Mouse (Mus musculus) cerebellum, adult 8-10 months (tissue): ENCODE results near the gene Dexi.

ENCODE experiments used
- DNase-seq: peaks from one replicate; pipeline ENCODE4 v3.0.0; 2022

Dexi gene

DNA sequence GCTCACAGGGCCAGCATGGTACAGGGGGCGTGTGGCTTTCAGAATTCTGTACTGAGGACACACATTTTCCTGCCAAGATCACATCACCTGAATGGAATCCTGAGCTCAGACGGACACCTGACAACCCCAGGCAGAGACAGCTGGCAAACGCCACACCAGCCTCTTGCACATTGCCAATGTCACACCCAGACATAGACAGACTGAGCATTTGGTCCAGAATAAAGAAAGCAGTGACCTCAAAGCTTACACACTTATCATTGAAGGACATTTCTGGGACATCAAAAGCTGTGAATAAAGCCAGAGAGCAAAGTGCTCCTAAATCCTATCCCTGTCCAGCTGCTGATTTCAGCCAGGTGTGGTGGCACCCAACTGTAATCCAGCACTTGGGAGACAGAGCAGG is 5.9 kb downstream of the Dexi start:
- DNase-seq: no peak

DNA sequence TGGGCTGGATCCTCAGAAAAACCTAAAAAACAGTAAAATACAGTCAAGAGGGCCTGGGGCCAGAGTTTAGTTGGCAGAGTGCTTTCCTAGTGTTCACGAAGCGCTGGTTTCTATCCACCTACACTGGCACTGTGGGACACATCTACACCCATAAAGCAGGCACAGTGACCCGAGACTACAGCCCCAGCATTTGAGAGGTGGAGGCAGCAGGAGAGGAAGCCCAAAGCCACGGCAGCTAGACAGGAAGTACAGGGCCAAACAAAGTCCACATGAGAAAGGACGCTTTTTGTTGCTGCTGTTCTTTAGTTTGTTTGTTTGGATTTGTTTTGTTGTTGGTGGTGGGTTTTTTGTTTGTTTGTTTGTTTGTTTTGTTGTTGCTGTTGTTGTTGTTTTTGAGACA is 6.5 kb downstream of the Dexi start:
- DNase-seq: no peak

DNA sequence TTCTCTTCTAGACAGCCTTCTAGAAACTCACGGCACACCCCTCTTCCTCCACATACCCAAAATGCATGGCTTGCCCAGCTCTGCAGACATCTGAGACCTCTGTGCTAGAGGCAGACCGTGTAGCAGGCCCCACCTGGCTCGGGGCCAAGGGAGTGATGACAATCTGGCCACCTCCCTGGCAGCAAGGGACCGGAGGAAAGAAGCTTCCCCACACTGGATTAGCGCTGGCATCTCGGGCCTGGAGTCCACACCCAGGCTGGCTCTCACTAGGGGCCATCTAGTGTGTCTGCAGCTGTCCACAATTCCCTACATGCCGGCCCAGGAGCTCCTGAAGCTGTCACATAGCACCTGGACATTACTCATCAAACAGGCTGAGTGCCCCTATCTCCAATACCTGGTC is 8.3 kb downstream of the Dexi start:
- peak; percentile 52 for DNase-seq

DNA sequence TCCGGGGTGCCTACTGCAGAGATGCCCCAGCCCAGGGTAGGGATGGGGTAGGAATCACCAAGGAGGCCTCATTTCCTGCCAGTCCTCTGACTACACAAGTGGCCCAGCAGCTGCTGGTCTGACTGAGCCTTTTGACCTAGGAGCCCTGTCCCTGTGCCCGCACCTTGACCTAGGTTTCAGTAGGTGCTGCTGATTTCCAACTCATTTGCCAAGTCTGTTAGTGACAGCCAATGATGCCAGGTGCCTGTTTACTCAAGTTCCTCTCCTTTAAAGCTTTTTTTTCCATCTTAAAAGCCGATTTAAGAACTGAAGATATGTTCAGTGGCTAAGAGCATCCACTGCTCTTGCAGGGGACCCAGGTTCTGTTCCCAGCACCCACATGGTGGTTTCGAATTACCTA is 9.1 kb downstream of the Dexi start:
- no peak for DNase-seq

DNA sequence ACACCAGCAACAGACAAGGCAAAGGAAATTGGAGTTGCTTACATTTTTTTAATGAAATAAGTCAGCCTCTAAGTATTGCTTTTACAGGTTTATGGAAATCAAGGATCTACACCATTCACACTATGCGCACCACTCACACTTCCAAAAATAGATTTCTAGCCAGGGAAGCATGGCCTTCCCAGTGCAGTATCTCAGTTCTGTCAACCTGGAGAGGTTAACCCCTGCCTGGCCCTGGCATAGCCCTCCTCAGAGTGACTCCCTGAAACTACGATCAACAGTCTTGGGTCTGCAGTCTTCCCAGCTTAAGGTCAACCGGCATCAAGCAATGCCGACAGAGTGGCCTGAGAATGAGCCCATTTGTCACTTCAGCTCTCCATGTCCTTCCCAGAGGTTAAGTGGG is 12.7 kb downstream of the Dexi start:
- no peak for DNase-seq

DNA sequence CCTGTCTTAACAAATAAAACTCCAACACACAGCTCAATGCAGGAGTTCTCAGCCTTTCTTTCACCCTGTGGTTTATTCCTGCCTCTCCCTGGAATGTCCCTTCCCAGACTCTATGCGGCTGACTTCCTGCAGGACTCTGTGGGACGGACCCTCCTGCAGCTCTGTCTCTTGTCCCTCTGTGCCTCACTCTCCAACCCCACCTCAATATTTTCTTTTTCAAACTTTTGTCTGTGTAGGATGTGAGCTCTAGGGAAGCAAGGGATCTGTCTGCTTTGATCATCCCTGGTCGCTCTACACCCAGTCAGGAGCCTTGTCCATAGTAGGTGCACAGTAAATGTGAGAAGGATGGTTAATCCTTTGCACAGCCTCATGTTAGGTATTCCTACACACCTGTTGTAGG is 14.5 kb downstream of the Dexi start:
- DNase-seq: no peak

DNA sequence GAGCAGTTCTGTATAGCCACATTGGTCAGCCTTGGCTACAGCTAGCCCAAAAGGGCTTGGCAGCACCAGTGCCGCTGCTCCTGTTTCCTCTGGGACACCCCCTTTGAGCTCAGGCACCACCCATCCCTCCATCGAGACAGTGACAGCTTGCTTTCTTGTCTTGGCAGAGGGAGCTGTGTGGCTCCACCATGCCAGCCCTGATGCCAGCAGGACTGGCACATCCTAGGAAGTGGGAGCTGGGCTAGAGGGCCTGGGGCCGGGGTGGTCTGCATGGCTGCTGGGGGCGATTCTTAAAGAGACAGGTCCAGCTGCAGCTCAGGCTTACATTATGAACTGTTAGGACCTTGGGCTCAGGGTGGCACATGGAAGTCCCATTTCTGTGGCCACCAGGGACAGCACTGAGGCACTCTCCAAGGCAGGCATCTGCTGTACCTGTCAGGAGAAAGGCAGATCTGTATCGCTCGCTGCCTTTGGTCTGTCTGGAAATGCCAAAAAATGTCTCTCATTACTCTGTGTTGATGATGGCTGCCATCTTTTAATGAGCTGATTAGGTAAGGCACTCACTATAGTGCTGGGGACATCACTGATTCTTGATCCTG is 15.7 kb downstream of the Dexi start:
- no peak for DNase-seq

DNA sequence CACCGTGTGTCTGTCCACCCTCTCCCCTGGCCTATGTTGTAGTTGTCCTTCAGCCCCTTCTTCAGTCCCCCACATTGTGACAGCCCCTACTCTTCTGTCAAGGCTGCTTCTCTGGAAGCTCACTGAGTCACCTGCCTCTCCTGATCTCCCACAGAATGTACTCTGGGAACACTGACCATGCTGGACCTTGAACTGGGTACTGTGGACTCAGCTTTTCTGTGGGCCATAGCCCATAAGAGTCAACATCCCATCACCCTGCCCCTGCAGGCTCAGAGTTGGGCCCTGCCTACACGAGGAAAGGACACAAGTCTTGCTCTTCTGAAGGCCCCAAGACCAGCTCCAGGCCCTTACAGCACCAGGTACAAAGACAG is 17.3 kb downstream of the Dexi start:
- no peak for DNase-seq

DNA sequence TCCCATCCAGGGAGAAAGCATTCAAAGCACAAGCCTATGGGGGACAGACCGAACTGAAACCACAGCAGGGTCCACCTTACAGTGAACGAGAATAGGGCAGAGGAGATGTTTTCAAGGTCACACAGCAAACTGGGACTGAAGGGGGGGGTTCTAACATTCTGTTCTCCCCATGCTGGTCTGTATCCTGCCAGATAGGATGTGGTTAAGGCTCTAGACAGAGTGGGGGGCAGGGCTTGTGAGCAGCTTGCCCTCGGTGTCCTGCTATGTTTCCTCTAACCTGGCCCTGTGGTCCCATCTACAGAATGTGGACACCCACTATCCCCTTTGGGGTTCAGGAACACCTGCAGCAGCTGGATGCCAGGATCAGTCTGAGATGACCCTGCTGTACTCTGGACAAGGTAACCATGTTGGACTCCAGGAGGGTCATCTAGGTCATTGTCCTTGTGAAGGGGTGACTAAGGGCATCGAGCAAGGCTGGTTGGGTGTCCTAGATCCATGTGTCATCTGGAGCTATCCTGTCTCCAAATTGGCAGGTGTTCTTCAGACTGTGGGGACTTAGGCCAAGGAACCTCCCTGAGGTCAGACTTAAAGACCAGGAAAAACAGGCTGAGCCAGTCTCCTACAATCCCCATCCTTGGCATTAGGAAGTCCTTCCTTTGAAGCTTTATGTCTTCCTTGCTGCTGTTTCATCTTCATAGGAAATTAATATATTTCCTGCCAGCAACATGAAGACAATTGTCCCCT is 17.8 kb downstream of the Dexi start:
- DNase-seq: no peak

DNA sequence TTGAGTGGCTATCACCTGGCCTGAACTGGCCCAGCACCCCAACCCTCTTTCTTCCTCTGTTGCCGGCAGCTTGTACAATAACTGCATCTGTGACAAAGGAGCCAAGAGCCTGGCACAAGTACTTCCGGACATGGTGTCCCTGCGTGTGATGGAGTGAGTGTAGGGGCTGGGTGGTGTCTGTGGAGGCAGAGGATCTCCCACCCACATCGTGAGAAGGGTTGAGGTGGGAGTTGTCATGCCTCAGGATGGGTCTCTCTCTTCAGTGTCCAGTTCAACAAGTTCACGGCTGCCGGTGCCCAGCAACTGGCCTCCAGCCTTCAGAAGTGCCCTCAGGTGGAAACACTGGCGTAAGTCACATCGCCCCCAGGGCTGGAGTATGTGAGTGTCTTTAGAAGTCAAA is 19.2 kb downstream of the Dexi start:
- DNase-seq: no peak

DNA sequence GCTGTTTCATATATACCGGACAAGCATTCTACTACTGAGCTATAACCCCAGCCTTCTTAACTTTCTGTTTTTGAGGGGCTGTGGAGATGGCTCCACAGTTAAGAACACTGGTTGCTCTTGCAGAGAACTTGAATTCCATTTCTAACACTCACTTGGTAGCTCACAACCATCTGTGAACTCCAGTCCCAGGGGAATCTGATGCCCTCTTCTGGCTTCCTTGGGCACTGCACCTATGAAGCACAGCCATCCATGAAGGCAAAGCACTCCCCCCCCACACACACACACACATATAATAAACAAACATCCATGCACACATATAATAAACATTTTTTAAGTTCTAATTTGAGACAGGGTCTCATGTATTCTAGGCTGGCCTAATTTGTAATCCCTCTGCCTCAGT is 20.0 kb downstream of the Dexi start:
- peak; percentile 61 for DNase-seq

DNA sequence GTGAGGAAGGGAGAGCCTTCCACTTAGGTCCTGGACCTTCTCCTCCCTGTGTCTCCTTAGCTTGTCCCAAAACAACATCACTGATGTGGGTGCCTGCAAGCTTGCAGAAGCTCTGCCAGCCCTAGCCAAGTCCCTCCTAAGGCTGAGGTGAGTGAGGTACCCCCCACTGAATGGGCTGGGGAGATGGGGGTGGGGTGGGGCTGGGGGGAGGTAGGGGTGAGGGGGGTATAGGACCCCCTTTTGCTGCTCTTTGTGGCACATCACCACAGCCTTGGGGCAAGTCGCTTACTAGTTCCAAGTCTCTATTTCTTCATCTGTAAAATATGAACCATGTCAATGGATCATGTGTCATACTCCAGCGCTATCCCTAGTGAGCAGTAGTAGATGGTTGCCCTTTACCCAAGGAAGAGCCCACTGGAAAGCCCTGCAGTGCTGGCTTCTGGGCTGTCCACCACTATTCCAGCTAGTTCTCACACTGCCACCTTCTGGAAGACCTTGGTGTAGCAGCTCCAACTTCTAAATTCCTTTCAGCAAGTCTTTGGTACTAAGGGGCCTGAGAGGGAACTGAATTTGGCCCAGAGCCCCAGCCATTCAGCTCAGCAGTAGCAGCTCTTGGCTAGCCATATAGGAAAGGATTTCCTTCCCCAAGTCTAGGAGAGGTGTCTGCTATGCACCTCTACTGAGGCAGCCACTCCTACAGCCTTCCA is 21.8 kb downstream of the Dexi start:
- peak; percentile 81 for DNase-seq

DNA sequence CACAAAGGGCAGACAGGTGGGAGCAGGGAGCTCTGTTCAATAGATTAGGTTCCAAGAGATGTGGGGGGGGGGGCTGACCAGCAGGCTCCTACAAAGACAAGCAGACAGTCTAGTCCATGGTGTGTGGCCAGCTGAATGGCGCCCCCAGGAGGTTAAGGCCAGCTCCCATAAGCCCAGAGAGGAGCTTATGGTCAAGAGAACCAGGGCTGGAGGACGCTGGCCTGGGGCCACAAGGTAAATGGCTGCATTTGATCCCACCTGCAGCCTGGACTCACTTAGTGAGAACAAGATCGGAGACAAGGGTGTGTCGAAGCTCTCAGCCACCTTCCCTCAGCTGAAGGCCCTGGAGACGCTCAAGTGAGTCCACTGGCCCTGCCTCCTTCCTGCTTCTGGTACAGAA is 24.8 kb downstream of the Dexi start:
- DNase-seq: no peak

DNA sequence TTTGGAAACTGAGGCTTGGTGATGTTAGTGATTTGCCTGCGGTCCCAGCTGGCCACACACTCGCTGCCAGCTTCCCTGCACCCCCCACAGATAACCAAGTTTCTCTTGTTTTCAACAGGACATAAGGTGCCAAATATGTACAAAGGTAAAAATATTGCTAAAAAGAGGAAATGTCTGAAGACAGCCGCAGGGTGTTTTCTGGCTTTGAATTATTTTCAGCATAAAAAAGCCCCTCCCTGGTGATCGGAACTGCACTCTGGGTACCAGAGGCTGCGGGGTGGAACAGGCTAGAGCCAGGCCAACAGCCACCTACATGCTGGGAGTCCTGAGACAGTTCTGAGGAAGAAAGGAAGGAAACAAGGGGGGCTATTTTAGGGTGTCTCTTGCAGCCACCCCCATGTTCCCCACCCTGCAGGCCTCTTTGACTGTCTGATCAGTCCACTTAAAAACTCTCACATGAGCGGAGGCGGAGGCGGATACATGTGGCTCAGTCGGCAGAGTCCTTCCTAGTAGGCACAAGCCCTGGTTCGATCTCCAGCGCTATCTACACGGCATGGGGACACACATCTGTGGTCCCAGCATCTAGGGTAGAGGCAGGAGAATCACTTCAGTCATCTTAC is 26.8 kb downstream of the Dexi start:
- DNase-seq: no peak

DNA sequence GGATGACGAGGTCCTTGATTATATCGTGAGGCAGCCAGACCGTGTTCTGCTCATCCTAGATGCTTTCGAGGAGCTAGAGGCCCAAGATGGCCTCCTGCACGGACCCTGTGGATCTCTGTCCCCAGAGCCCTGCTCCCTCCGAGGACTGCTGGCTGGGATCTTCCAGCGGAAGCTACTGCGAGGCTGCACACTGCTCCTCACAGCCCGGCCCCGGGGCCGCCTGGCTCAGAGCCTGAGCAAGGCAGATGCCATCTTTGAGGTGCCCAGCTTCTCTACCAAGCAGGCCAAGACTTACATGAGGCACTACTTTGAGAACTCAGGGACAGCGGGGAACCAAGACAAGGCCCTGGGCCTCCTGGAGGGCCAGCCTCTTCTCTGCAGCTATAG is 31.7 kb downstream of the Dexi start:
- DNase-seq: no peak

DNA sequence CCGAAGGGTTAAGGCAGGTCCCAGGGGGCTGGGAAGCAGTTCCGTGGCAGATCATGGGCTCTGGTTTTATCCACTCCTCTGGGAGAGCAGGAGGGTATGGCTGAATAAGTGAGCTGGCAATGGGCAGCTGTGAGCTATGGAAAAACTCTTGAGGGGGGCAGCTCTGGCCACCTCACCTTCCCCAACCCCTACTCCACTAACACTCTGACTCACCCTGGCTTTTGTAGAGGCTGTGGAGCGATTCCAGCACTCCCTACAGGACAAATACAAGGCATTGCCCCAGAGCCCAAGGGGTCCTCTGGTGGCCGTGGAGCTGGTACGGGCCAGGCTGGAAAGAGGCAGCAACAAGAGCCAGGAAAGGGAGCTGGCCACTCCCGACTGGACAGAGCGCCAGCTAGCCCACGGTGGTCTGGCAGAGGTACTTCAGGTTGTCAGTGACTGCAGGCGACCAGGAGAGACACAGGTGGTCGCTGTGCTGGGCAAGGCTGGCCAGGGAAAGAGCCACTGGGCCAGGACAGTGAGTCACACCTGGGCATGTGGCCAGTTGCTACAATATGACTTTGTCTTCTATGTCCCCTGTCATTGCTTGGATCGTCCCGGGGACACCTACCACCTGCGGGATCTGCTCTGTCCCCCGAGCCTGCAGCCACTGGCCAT is 32.2 kb downstream of the Dexi start:
- DNase-seq: peak; percentile 85

DNA sequence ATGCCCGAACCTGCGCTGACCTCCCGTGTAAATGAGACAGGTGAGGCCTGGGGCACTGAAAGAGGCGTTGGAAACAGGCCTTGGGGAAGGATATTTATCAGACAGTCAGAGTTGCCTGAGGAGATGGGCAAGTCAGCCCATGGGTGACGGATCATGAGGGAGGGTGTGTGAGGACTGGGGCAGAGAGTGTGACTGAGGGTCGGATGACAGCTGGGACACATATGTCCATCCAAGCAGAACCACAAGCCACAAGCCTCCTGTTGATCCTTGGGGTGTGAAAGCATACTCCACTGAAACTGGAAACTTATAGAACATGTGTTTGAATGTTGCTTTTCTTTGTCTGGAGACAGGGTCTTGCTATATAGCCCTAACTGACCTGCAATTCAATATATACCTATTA is 34.2 kb downstream of the Dexi start:
- DNase-seq: no peak

DNA sequence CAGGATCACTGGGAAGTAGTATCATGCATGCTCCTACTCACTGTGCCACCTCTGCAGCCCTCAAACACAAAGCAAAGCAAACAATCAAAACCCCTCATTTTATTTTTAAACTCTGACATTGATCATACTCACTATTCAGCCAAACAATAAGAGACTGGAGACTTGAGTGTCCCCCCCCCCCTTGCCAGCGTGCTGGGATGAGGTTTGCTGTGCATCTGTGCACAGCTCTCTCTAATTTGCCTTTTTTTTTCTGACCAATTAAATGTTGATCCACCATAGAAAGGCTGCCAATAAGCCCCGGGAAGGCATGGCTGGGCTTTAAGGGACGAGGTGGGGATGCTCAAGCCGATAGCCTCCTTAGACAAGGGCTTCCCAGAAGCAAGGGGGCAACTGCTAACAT is 35.4 kb downstream of the Dexi start:
- DNase-seq: no peak

DNA sequence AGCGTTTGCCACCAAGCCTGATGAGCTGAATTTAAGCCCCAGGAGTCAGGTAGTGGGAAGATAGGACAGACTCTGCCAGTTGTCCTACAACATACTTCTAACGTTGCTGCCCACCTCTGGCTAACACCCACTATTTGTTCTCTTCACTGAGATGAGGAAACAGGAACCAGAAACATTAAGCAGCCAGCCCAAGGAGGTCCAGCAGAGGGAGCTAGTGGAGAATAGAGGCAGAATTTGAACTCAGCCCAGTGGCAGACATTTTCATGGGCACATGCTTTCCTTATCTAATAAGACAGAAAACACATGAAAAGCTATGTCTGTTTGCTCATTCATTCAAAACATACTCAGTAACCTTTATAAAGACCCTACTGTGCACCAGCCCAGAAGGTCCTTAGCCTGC is 39.8 kb downstream of the Dexi start:
- no peak for DNase-seq

DNA sequence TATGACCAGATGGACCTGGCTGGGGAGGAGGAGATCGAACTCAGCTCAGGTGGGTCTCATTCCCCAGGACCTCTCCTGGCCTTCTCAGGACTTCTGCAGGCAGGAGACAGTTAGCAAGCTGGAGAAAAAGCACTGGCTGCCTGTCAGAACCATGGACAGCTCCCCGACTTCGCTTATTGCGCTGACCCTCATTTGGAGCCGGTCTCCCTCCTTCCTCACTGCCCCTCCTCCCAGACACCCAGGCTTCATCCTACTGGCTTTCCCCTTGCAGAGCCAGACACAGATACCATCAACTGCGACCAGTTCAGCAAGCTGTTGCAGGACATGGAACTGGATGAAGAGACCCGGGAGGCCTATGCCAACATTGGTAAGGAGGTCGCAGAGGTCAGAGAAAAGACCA is 41.0 kb downstream of the Dexi start:
- DNase-seq: no peak

DNA sequence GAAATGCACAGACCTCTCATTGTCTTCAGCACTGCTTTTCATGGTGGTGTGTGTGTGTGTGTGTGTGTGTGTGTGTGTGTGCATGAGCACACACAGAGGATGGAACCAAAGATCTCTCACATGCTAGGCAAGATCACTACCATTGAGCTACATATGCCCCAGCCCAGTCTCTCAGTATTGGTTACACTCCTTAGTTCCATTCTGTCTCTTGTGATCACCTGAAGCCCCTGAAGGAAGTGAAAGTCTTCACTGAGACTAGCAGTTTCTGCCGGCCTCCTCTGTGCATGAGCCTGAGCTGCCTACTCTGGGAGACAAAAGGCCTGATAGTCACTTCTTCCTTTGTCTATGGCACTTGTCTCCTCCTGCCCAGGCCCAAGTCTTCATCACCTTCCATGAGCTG is 43.7 kb downstream of the Dexi start:
- DNase-seq: no peak

DNA sequence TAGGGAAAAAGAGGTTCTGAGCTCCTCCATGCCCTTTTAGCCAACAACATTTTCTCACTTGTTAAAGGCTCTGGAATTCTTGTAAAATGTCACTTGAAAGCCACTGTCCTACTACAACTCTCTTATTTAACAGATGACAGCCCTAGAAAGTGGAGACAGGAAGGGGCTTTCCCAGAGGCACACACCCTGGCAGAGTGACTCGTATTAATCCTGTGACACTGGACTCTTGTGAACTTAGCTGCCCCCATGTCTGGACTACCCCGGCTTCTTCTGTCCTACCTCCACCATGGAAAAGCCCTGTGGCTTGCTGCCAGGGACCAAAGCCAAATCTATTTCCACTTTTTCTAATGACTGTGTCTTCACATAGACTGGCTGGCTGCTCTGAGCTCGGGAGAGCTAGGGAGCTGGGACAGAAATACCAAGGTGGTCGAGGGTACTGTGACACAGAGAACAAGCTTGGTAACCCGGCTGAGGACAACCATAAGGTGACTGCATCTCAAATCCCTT is 44.7 kb downstream of the Dexi start:
- no peak for DNase-seq

DNA sequence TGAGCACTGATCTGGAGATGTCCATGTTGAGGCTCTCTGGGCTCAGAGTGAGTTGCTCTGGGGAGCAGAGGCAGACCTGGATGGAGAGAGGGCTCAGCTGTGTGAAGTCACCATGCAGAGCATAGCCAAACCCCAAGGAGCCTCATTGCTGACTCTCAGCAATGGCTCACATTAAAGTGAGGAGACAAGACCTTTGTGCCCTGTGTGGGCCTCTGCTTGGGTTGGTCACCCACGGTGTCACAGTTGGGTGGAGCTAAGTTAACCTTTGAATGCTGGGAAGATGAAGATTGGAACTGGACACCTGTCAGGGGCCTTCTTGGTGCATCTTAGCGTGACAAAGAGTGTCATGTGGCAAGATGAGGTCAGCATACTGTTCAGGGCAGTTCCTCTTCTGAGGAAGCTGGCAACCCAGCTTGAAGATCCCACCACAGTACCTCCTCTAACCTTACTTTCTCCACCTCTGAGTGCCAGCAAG is 47.0 kb downstream of the Dexi start:
- no peak for DNase-seq
